Mouse (Mus musculus): ENCODE measurements around the gene Crybg1. TPM values are rescaled to one million over a fixed set of nuclear protein-coding genes. Genes with fewer than 3 reads are reported as not detected.
A peak's percentile ranks its signal among the peaks of the same experiment; 100 is the strongest.

Crybg1 gene
- total and polyA plus RNA-seq, 2 experiments from 2014 or later: 0.15 to 1.0 TPM

- Histone ChIP-seq H3K9ac (replicated peaks; ENCODE audit: low read length, poor library complexity, severe bottlenecking) (no peak overlapping the region), H3K4me2 (ENCODE audit: low read depth, low read length, poor library complexity, severe bottlenecking) (no peak overlapping the region), H3K4me1 (ENCODE audit: insufficient read depth, low read length) (no peaks in the 10 kb centered on the region), H3K9me3 (ENCODE audit: low read length) (no peaks in the 10 kb centered on the region), H3K27me3 (ENCODE audit: insufficient read depth, low read length) (peaks cover 9% of the 10 kb centered on the region), H3K27ac (ENCODE audit: low read depth, low read length) (no peak overlapping the region), H3K36me3 (ENCODE audit: insufficient read depth, low read length) (no peaks in the 10 kb centered on the region), H3K4me3 (ENCODE audit: low read depth, low read length) (no peak overlapping the region)
- ATAC-seq (ENCODE audit: low FRiP score) (no peak), DNase-seq (ENCODE audit: low spot score) (no peak)
- WGBS: 82% methylated on average over 7 of the region's 7 CpGs
- no peak for TF ChIP-seq CTCF (IDR thresholded peaks at IDR 0.05)
Measured at GRCm38 (mm10) chr10:44011408-44011807, 137.2 kb downstream of the Crybg1 start.

GRCm38 (mm10) chr10:44008808-44009207 lies 139.8 kb downstream of the Crybg1 start:
- Histone ChIP-seq H3K4me2 (ENCODE audit: low read depth, low read length, poor library complexity, severe bottlenecking) (no peak overlapping the region), H3K9ac (replicated peaks; ENCODE audit: low read length, poor library complexity, severe bottlenecking) (no peak overlapping the region), H3K36me3 (ENCODE audit: insufficient read depth, low read length) (no peaks in the 10 kb centered on the region), H3K27me3 (ENCODE audit: insufficient read depth, low read length) (peaks cover 24% of the 10 kb centered on the region), H3K9me3 (ENCODE audit: low read length) (no peaks in the 10 kb centered on the region), H3K4me3 (ENCODE audit: low read depth, low read length) (no peak overlapping the region), H3K4me1 (ENCODE audit: insufficient read depth, low read length) (peaks cover 4% of the 10 kb centered on the region; the same call in 1 of the 2 replicates), H3K27ac (ENCODE audit: low read depth, low read length) (no peak overlapping the region)
- DNase-seq (ENCODE audit: low spot score): no peak
- ATAC-seq (ENCODE audit: low FRiP score): no peak
- TF ChIP-seq CTCF (IDR thresholded peaks at IDR 0.05): no peak

DNA sequence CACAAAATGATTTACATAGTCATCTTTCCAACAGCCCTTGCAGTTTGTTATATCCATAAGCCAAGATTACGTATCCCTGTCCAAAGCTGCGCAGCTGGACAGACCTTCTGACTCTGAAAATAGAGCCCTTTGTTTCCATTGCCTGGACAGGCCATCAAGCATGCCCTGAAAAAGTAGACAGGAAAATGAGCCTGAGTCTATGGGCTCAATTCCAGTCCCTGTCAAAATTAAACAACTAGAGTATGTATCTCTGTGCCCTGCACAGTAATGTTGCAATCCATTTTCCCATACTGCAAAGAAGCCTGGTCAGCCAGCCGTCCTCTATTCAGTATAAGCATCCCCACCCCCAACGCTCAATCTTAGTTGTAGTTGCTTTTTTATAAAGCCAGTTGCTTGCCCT lies 141.8 kb downstream of the Crybg1 start:
- TF ChIP-seq CTCF (IDR thresholded peaks at IDR 0.05): no peak
- Histone ChIP-seq H3K4me3 (ENCODE audit: low read depth, low read length) (no peak overlapping the region), H3K27ac (ENCODE audit: low read depth, low read length) (no peak overlapping the region), H3K9me3 (ENCODE audit: low read length) (no peaks in the 10 kb centered on the region), H3K27me3 (ENCODE audit: insufficient read depth, low read length) (peaks cover 42% of the 10 kb centered on the region), H3K4me1 (ENCODE audit: insufficient read depth, low read length) (peaks cover 7% of the 10 kb centered on the region; the same call in 1 of the 2 replicates), H3K4me2 (ENCODE audit: low read depth, low read length, poor library complexity, severe bottlenecking) (no peak overlapping the region), H3K9ac (replicated peaks; ENCODE audit: low read length, poor library complexity, severe bottlenecking) (no peak overlapping the region), H3K36me3 (ENCODE audit: insufficient read depth, low read length) (no peaks in the 10 kb centered on the region)
- 73% methylated on average over 4 of the region's 4 CpGs for WGBS
- DNase-seq (ENCODE audit: low spot score) (no peak), ATAC-seq (ENCODE audit: low FRiP score) (no peak)

DNA sequence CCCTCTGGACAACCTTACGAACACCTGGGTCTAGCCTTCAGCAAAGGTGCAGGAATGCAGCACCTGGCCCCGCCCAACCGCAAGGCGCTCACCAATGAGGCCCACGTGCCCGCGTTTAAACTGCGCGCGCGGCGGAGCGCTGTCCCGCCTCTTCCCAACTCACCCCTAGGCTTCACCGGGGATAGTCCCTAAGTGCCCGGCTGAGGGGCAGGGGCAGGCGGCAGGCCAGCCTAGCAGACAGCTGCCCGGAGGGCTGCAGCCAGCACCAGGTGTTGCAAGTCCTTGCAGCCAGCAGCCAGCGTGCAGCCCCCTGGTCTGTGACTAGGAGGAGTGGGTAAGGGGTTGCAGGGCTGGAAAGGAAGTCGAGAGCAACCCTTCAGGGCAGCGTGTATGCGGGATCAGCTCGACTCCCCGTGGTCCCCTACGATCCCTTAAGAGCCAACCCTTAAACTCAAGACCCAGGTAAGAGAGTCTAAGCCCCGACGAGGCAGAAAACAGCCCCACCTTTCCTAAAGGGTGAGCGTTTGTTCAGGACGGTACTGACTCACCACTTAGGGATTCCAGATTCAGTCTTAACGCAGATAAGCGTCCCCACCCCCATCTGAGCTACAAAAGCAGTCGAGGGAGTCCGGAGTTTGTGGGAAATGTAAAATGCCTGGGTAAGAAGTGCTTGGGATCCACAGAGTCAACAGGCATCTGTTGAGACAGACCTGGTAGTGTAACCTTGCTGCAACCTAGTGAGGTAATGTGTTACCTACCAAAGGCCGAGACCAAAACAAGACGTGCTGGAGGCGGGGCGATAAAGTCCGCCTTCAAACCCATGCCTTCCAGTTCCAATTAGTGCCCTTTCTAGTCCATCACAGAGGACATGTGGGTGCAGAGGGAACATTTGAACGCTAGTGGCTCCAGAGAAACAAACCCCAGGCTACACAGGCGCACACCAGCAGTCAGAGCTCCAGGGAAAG lies 142.7 kb downstream of the Crybg1 start:
- TF ChIP-seq CTCF (IDR thresholded peaks at IDR 0.05): no peak
- peaks cover 7% of the 10 kb centered on the region; the same call in 1 of the 2 replicates for H3K4me1 ChIP-seq (ENCODE audit: insufficient read depth, low read length)
- 3% methylated on average over 38 of the region's 40 CpGs for WGBS
- peaks cover 42% of the 10 kb centered on the region for H3K27me3 ChIP-seq (ENCODE audit: insufficient read depth, low read length)
- H3K4me2 ChIP-seq (ENCODE audit: low read depth, low read length, poor library complexity, severe bottlenecking): peak overlapping the region; percentile 53
- no peak overlapping the region for H3K9ac ChIP-seq (replicated peaks; ENCODE audit: low read length, poor library complexity, severe bottlenecking)
- H3K27ac ChIP-seq (ENCODE audit: low read depth, low read length): no peak overlapping the region
- H3K4me3 ChIP-seq (ENCODE audit: low read depth, low read length): peak overlapping the region; percentile 29
- no peak for DNase-seq (ENCODE audit: low spot score)
- no peaks in the 10 kb centered on the region for H3K9me3 ChIP-seq (ENCODE audit: low read length)
- H3K36me3 ChIP-seq (ENCODE audit: insufficient read depth, low read length): no peaks in the 10 kb centered on the region
- 0 out of 2 replicates have a peak, but pooled peaks have one; percentile 10 for ATAC-seq (ENCODE audit: low FRiP score)

DNA sequence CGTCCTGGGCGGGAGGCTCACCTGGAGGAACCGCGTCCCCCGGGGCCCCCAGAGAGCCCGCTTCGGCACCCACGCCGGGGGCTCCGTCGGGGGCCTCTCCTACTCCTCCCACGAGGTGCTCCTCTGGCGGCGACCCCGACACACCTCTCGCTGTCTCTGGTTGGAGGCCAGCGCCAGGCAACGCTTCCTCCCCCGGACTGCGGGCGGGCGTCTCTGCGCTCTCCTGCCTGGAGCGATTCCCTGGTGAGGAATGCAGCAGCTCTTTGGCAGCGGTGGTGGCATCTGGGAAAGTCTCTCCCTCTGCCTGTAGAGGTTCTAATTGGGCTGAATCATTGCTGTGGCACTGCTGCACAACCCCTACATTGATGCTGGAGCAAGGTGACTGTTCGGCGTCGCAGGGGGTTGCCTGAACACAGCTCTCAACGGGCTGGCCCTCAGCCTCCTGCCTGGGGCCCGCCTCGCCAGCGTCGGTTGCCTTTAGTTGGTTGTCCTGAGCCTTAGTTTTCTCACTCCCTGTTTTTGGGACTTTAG lies 144.4 kb downstream of the Crybg1 start:
- peaks cover 7% of the 10 kb centered on the region; the same call in 1 of the 2 replicates for H3K4me1 ChIP-seq (ENCODE audit: insufficient read depth, low read length)
- WGBS: 1% methylated on average over 33 of the region's 33 CpGs
- ATAC-seq (ENCODE audit: low FRiP score): no peak
- peaks cover 42% of the 10 kb centered on the region for H3K27me3 ChIP-seq (ENCODE audit: insufficient read depth, low read length)
- peak overlapping the region; percentile 38 for H3K4me3 ChIP-seq (ENCODE audit: low read depth, low read length)
- no peak for DNase-seq (ENCODE audit: low spot score)
- no peak for TF ChIP-seq CTCF (IDR thresholded peaks at IDR 0.05)
- no peaks in the 10 kb centered on the region for H3K36me3 ChIP-seq (ENCODE audit: insufficient read depth, low read length)
- H3K4me2 ChIP-seq (ENCODE audit: low read depth, low read length, poor library complexity, severe bottlenecking): peak overlapping the region; percentile 53
- H3K9me3 ChIP-seq (ENCODE audit: low read length): no peaks in the 10 kb centered on the region
- no peak overlapping the region for H3K9ac ChIP-seq (replicated peaks; ENCODE audit: low read length, poor library complexity, severe bottlenecking)
- H3K27ac ChIP-seq (ENCODE audit: low read depth, low read length): no peak overlapping the region

Measured in midbrain, postnatal 0 days (tissue).